Mouse (Mus musculus): ENCODE results near the gene Erv3.
A peak's percentile ranks its signal among the peaks of the same experiment; 100 is the strongest.
"Not testable (repeated sequence)": the region's sequence is repeated elsewhere in the genome, so short reads cannot be mapped to it uniquely, and the experiment has no call there.

Erv3 gene

DNA sequence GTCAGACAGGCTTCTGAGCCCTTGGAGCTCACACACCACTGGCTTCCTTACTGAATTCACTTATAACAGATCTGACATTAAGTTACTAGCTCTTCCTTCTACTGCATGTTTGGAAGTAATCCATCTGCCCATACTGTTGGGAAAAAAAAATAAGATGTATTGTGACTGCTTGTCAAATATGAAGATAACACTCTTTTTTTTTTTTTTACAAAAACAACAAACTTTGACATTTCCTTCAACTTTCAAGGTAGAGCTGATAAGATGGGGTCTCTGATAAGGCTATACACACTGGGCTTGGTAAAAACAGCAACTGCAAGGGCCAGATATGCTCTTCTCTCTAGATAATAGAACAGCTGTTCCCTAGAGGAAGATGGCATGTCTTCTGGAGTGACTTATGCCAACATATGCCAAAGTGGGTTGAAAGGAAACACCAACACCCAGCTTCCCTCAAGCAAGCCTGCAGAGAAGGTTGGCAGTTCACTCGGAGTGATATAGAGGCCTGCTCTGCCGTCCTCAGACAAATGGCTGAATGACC lies 4.8 kb upstream of the Erv3 start:
- no peak for DNase-seq (ENCODE audit: low read depth in 2 of 2, low spot score in 2 of 2)

GRCm38 (mm10) chr2:131863472-131863871 lies 3.9 kb upstream of the Erv3 start:
- no peak for DNase-seq (ENCODE audit: low read depth in 2 of 2, low spot score in 2 of 2)

DNA sequence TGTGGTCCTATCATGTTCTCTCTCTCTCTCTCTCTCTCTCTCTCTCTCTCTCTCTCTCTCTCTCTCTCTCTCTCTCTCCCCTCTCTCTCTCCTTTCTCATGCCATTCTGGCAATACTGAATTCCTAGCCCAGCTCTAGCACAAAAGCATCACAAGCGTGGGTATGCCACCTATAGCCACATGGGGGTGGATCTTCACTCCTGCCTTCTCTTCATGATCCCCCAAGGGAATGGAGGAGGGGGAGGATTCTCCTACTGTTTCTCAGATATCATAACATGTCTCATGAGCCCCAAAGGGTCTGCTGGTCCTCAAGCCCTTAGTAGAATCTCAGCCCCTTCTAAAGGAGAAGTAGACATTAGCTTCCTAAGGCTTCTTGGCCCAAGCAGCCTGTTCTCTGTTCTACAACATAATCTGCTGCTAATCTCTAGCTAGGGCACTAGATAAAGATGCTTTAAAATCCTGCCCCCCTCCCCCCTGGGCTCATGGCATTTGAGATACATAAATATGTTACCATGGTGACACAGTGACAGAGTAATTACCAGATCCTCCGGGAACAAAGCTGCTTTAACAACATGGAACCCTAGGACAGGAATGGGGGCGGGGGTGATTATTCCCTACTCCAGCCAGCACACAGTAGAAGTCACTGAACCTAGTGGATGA lies 3.2 kb upstream of the Erv3 start:
- no peak for DNase-seq (ENCODE audit: low read depth in 2 of 2, low spot score in 2 of 2)

GRCm38 (mm10) chr2:131857838-131858237 lies 1.7 kb downstream of the Erv3 start:
- DNase-seq (ENCODE audit: low read depth in 2 of 2, low spot score in 2 of 2) = no peak

- no peak for DNase-seq (ENCODE audit: low read depth in 2 of 2, low spot score in 2 of 2)
These were observed 5.8 kb downstream of the Erv3 start for GRCm38 (mm10) chr2:131853719-131854118.

DNA sequence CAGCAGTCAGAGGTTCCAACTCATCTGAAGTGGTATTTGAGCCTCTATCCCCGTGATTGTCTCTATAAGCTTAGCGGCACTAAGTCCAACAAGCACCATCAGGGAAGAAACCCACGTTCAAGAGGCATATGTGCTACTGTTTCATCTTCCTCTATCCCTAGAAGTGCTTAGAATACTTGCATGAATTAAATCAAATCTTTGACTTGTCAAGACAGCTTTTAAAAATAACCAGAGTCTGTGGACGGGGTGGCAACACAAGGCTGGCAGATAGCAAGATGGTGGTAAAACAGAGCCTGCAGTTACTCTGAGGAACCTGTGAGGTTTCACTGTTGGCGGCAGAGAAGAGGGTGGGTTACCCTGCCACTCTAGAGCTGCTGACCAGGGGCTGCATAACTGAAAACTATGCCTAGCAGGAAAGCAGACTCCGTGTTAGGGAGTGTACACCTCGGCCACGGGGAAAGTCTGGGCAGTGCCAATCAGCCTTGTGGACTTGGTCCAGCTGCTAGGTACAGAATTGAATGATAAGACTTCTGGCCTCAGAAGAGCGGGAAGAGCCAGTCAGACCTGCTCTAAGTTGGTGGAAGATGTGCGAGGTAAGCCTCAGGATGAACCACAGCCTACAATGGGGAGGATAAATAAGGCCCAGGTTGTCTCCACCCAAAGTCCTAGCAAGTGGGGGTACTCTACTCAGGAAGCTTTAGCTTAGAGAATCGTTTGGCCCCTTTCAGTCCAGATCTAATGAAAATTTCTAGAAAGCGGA lies 8.0 kb downstream of the Erv3 start:
- DNase-seq (ENCODE audit: low read depth in 2 of 2, low spot score in 2 of 2) = no peak

- DNase-seq (ENCODE audit: low read depth in 2 of 2, low spot score in 2 of 2) = no peak
These were observed 9.5 kb downstream of the Erv3 start for GRCm38 (mm10) chr2:131850047-131850446.

DNA sequence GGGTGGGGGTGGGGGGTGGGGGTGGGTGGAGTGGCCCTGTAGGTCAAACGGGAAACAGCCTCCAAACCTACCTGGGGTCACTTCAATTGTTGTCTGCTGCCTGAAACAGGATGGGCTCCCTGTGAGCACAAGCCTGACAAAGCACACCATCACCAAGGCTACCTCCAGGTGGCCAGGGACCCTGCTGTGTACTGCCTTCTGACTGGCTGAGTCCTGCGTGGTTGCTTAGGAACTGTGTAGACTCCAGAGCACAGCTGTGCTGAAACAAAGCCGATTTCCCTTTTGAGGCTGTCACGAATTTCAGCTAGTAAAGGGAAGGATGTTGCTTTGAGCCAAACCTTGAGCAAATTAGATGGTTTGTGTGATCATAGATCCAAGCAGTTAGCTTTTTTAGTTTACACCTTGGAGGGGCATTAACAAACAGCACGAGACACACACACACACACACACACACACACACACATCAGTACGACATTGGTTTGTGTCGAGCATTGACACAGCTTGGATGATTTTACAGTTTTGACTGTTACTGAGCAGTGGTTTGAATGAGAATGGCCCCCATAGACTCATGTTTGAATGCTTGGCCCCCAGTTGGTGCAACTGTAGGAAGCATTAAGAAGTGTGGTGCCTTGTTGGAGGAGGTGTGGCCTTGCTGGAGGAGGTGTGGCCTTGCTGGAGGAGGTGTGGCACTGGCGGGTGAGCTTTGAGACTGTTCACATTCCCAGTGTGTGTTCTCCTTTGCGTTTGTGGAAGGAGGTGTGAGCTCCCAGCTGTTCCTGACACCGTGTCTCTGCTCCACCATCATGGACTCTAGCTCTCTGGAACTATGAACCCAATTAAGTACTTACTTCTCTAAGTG lies 11.8 kb downstream of the Erv3 start:
- no peak for DNase-seq (ENCODE audit: low read depth in 2 of 2, low spot score in 2 of 2)

- DNase-seq (ENCODE audit: low read depth in 2 of 2, low spot score in 2 of 2) = no peak
These were observed 12.7 kb downstream of the Erv3 start for GRCm38 (mm10) chr2:131846811-131847210.

DNA sequence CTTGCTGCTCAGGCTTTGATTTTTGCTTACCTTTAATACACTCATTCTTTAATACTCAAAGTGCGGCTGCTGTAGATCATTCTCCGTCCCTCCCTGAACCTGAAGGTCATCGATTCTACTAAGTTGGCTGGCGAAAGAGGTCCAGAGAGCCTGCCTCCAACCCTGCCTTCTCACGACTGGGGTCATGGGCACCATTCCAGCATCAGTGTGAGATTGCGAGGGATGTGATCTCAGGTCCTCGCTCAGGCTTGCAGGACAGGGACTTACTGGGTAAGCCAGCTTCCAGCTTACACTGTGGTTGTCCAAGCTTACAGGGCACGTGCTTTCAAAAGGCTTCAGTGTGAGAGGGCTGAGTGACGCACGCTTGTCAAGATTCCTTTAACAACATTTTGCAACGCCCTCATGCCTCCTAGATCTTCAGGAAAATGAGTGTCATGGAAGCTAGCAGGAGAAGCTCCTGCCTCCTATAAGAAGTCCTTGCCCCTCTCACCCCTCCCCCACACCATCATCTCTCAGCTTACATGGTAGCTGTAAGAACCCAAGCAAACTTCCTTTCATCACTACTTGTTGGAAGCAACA lies 13.3 kb downstream of the Erv3 start:
- no peak for DNase-seq (ENCODE audit: low read depth in 2 of 2, low spot score in 2 of 2)

DNA sequence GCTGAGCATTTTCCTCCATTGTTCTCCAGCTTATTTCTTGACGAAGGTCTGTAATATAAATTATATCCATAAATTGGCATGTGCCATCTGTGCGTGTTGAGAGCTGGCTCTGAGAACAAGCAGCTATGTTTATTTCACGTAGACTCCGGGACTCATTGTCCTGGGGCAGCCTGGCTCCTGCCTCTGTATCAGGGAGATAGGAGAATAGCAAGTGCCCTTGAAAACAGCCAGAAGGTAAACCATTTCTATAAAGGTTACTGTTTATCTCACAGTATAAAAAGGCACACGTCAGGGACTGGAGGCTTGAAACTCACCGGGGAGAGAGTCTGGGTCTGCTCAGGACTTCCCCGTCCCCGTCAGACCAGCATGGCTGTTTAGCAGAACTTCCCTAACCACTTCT lies 13.9 kb downstream of the Erv3 start:
- no peak for DNase-seq (ENCODE audit: low read depth in 2 of 2, low spot score in 2 of 2)

DNA sequence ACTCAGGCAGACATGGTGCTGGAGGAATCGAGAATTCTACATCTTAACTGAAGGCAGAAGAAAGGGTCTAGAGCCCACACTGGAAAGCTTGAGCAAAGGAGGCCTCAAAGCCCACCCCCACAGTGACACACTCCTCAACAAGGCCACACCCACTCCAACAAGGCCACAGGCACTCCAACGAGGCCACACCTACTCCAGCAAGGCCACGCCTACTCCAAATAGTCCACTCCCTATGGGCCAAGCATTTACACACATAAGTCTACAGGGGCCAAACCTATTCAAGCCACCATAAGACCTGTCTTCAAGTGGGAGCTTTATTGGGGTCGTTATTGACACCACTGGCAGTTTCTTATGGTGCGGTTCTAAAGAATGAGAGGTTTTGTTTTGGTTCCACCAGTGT lies 17.0 kb downstream of the Erv3 start:
- DNase-seq (ENCODE audit: low read depth in 2 of 2, low spot score in 2 of 2) = no peak

- no peak for DNase-seq (ENCODE audit: low read depth in 2 of 2, low spot score in 2 of 2)
These were observed 18.2 kb downstream of the Erv3 start for GRCm38 (mm10) chr2:131841321-131841693.

- DNase-seq (ENCODE audit: low read depth in 2 of 2, low spot score in 2 of 2) = no peak
These were observed 18.8 kb downstream of the Erv3 start for GRCm38 (mm10) chr2:131840611-131841320.

GRCm38 (mm10) chr2:131834296-131834695 lies 25.3 kb downstream of the Erv3 start:
- DNase-seq (ENCODE audit: low read depth in 2 of 2, low spot score in 2 of 2) = no peak

GRCm38 (mm10) chr2:131831861-131832260 lies 27.7 kb downstream of the Erv3 start:
- no peak for DNase-seq (ENCODE audit: low read depth in 2 of 2, low spot score in 2 of 2)

DNA sequence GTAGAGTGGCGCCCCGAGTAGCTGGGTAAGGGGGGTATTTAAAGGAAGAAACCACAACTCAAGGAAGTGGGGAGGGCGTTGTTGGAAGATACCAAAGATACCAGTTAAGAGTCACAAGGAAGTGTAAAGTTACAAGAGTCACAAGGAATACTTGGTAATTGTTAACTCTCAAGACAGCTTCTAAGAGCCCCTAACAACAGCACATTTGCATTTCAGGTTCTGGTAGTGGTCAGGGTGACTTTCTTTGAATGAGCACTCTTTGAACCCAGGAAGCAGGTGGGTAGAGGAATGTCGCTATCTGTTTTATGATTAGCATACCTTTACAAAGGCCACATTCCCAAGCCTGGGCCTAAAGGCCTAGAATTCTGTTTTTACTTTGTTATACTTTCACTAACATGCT lies 28.6 kb downstream of the Erv3 start:
- not testable (repeated sequence) for DNase-seq (ENCODE audit: low read depth in 2 of 2, low spot score in 2 of 2)

DNA sequence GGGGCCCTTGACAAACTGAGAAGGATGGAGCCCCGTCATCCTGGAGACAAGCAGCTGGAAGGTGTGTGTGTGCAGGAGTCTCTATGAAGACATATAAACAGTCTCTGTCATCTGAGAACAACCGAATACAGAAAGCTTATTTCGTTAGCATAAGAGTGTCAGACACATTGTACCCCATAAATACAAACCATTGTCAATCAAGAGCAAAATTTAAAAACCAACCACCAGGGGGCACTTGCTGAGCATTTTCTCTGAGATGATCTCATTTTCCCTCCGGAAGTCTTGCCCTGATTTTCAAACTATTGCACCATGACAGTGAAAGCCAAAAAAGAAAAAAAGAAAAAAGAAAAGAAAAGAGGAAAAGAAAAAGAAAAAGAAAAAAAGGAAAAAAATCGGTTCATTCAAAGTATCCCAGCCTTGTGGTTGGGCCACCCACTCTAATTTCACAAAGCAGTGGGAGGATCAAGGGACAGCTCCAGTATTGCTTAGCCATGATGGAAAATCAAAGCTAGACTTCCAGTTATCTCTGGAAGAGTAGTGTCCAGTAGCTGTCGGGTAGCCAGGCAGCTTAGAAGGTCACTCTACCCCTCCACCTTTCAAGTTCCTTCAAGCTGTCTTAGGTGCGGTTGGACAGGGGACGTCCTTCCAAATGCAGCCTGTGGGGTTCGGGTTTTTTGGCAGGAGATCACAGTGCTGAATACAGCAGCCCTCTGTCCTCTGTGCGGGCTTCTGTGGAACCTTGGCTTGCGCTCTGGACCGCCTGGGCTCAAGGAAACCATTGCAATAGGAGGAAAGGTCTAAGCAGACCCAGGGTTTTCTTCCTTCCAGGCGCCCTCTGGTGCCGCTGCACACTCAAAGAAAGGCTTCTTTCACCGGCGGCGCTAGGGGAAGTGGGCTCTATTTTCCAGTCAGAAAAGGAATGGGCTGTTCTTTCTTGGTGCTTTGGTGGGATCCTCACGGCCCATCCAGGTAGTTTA lies 31.3 kb downstream of the Erv3 start:
- peak; percentile 40 to 54 for DNase-seq (ENCODE audit: low read depth in 2 of 2, low spot score in 2 of 2)

DNA sequence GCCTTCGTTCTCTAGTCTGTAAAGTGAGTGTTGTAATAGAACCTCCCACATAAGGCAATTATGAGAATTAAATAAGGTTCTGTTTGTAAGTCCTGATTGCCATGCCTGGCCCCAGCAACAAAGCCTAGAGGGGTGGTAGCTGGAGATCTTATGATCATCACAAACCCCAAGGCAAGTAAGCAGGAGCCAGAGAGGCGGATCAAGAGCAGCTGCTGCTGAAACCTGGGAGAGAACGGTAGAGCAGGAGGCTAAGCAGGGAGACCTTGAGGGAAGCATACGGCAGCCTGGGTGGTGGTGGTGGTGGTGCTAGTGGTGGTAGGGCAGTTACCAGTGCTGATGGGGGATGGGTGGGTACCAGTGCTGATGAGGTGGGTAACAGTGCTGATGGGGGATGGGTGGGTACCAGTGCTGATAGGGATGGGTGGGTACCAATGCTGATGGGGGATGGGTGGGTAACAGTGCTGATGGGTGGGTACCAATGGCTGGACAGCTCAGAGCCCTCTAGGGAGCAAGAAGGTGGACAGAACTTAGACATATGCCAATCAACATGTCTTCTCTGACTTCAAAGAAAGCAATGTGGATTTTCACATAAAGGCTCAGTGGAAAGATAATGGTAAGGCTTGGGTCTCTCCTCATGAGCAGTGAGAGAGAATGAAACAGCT lies 32.4 kb downstream of the Erv3 start:
- no peak for DNase-seq (ENCODE audit: low read depth in 2 of 2, low spot score in 2 of 2)
